Comparison of ENCODE assay signal across 8 mouse cellular contexts in the genomic region with DNA sequence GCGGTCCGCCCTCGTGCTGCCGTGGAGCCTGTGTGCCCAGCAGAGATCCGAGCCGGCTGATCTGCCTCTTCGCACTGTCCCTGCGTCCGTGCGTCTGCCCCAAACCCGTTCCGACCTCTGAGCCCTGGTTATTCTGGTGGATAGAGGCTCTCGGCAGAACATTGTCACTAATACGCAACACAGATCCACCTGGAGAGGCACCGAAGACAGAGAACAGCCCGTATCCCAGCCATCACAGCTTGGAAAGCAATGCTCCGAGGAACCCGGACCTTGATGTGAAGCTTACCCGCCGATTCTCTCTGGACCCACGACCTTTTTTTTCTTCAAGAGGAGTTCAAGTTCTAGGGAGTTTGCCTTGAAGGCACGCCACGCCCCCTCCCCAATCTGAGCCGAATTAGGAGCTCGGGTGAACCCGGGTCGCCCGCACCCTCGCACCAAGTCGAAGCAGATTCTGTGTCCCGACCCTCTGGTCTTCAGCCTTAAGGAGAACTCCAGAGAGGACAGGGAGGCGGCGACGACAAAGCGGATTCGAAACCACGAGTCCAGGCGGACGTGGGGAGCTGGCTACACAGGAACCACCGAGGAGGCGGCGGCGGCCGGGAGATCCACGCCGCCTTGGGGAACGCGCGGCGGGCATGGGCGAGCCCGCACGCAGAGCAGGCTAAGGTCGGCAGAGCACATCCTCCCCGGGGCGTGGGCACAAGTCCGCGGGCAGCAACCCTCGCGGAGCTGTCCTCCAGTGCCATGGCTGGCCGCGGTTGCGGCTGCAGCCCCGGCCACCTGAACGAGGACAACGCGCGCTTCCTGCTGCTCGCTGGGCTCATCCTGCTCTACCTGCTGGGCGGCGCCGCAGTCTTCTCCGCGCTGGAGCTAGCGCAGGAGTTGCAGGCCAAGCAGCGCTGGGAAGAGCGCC. TPM values are rescaled to one million over a fixed set of nuclear protein-coding genes. Genes with fewer than 3 reads are reported as not detected.
DNase-seq lines count a peak whose midpoint lies in the region; ATAC-seq and TF ChIP-seq lines count a peak whose summit lies in the region.

No protein-coding gene starts in this region.

- peak overlapping the region; percentile 55 for H3K9ac ChIP-seq in midbrain, embryonic 11.5 days (ENCODE audit: low read length)
- H3K9ac ChIP-seq in stomach, embryonic 15.5 days, result peak overlapping the region; percentile 16; the same call in 1 of the 2 replicates

- DNase-seq in layer of hippocampus, adult 11-12 months (ENCODE audit: low spot score), result peak; percentile 38
- no peak for DNase-seq in layer of hippocampus, adult 9-10 months (ENCODE audit: low spot score)
- DNase-seq in heart, postnatal 14 days, result peak; percentile 52 to 62
- peak; percentile 67 for DNase-seq in limb, embryonic 10.5 days (ENCODE audit: low spot score)
- peak; percentile 96 for DNase-seq in midbrain, embryonic 11.5 days (ENCODE audit: low spot score, missing footprints)

- H3K4me3 ChIP-seq in embryonic fibroblast, embryonic 13.5 days (ENCODE audit: insufficient read depth, low read length), result peak overlapping the region; percentile 40
- peak overlapping the region; percentile 56 for H3K4me3 ChIP-seq in limb, embryonic 10.5 days
- peak overlapping the region; percentile 49 for H3K4me3 ChIP-seq in midbrain, embryonic 11.5 days (ENCODE audit: low read depth, low read length)
- H3K4me3 ChIP-seq in stomach, embryonic 15.5 days (replicated peaks), result peak overlapping the region; percentile 48

- no peak for TF ChIP-seq POLR2A in embryonic fibroblast, embryonic 13.5 days (IDR thresholded peaks at IDR 0.05; ENCODE audit: low read depth, low read length)

- intact Hi-C loops in heart, postnatal 14 days (cut with DNase I), result loop anchor here (2.0 to 5.0 kb wide), 2 partner anchors 142 to 883 kb away; no protein-coding TSS in a partner anchor

- no peaks in the 10 kb centered on the region for H3K9me3 ChIP-seq in limb, embryonic 10.5 days (replicated peaks)
- no peaks in the 10 kb centered on the region for H3K9me3 ChIP-seq in midbrain, embryonic 11.5 days (ENCODE audit: control insufficient read depth, low read length)
- H3K9me3 ChIP-seq in stomach, embryonic 15.5 days, result no peaks in the 10 kb centered on the region

- no peaks in the 10 kb centered on the region for H3K36me3 ChIP-seq in limb, embryonic 10.5 days
- H3K36me3 ChIP-seq in midbrain, embryonic 11.5 days (ENCODE audit: control insufficient read depth, insufficient read depth, low read length), result no peaks in the 10 kb centered on the region
- H3K36me3 ChIP-seq in stomach, embryonic 15.5 days, result no peaks in the 10 kb centered on the region

- H3K4me2 ChIP-seq in midbrain, embryonic 11.5 days, result peak overlapping the region; percentile 90
- peak overlapping the region; percentile 97 for H3K4me2 ChIP-seq in stomach, embryonic 15.5 days

- WGBS in limb, embryonic 10.5 days, result under 1% methylated on average over 77 of the region's 77 CpGs
- under 1% methylated on average over 76 of the region's 77 CpGs for WGBS in midbrain, embryonic 11.5 days
- WGBS in stomach, embryonic 15.5 days, result under 1% methylated on average over 77 of the region's 77 CpGs

- no peak overlapping the region for H3K27ac ChIP-seq in embryonic fibroblast, embryonic 13.5 days (ENCODE audit: insufficient read depth, low read length)
- peak overlapping the region; percentile 62; the same call in 1 of the 2 replicates for H3K27ac ChIP-seq in limb, embryonic 10.5 days
- H3K27ac ChIP-seq in midbrain, embryonic 11.5 days (ENCODE audit: low read depth, low read length), result no peak overlapping the region
- H3K27ac ChIP-seq in stomach, embryonic 15.5 days, result no peak overlapping the region

- no peak for TF ChIP-seq CTCF in embryonic fibroblast, embryonic 13.5 days (IDR thresholded peaks at IDR 0.05; ENCODE audit: borderline replicate concordance, insufficient read depth, low read length)

- 0 out of 2 replicates have a peak, but pooled peaks cover 3% of the 10 kb centered on the region for H3K4me1 ChIP-seq in embryonic fibroblast, embryonic 13.5 days (ENCODE audit: control insufficient read depth, insufficient read depth, low read length)
- H3K4me1 ChIP-seq in limb, embryonic 10.5 days, result peaks cover 33% of the 10 kb centered on the region
- peaks cover 26% of the 10 kb centered on the region for H3K4me1 ChIP-seq in midbrain, embryonic 11.5 days (ENCODE audit: control insufficient read depth, insufficient read depth, low read length)
- peaks cover 19% of the 10 kb centered on the region for H3K4me1 ChIP-seq in stomach, embryonic 15.5 days

- peaks cover 82% of the 10 kb centered on the region for H3K27me3 ChIP-seq in limb, embryonic 10.5 days (ENCODE audit: low read depth, poor library complexity, severe bottlenecking)
- peaks cover 59% of the 10 kb centered on the region for H3K27me3 ChIP-seq in midbrain, embryonic 11.5 days (ENCODE audit: control insufficient read depth, insufficient read depth, low read length)
- H3K27me3 ChIP-seq in stomach, embryonic 15.5 days (replicated peaks), result peaks cover 73% of the 10 kb centered on the region

- ATAC-seq in activated CD4-positive, CD25-positive, alpha-beta regulatory T cell, adult 4 months, result peak; percentile 26
- ATAC-seq in midbrain, embryonic 11.5 days (ENCODE audit: low FRiP score), result peak; percentile 45
- peak; percentile 33; the same call in 1 of the 2 replicates for ATAC-seq in stomach, embryonic 15.5 days (ENCODE audit: insufficient read depth, low FRiP score, low read depth)

RNA-seq across cellular contexts. Expression of gene Kcnk13, which starts 1.2 kb away (rescaled TPM):
- not detected for polyA plus RNA-seq in activated CD4-positive, CD25-positive, alpha-beta regulatory T cell, adult 4 months (2017; shearing (Covaris generic))
- polyA plus RNA-seq in embryonic fibroblast, embryonic 13.5 days (2011; ENCODE audit: insufficient read length, low read depth, missing spikeins), result not detected in 2 replicates
- under 1 TPM; 0.50 to 0.63 TPM for total RNA-seq in heart, postnatal 14 days (2021)
- polyA plus RNA-seq in limb, embryonic 10.5 days (2016; fragmentation: Nextera tagmentation; extraction: Ambion mirVana), result 0.13 and 0.44 TPM in 2 replicates
- polyA plus RNA-seq in midbrain, embryonic 11.5 days (2014; fragmentation: Nextera tagmentation; extraction: Ambion mirVana), result 0.15 and 0.18 TPM in 2 replicates
- polyA plus RNA-seq in stomach, embryonic 15.5 days (2015; fragmentation: Nextera tagmentation; extraction: Ambion mirVana), result 0.41 and 0.54 TPM in 2 replicates
